Mouse (Mus musculus) embryonic facial prominence, embryonic 11.5 days (tissue): ENCODE data around the gene Gm42906. TPM values are rescaled to one million over a fixed set of nuclear protein-coding genes. Genes with fewer than 3 reads are reported as not detected.

Experiments
- ATAC-seq: fragments of 200-750 bp; cut with Nextera tagmentation; replicated peaks from 2 replicates; pipeline ENCODE4 v1.8.0; 2017; ENCODE audit warnings: low read depth; ENCODE audit not compliant: insufficient number of reproducible peaks, low FRiP score, low TSS enrichment
- DNase-seq: peaks from one replicate; pipeline ENCODE4 v3.0.0-alpha.2; 2015; ENCODE audit warnings: low spot score
- H3K27ac ChIP-seq: fragments of 300-500 bp; sonication (generic); replicated peaks from 2 replicates; pipeline ENCODE4 v1.5.1; 2014; ENCODE audit warnings: mild to moderate bottlenecking, low read depth, low read length, control low read depth
- H3K27me3 ChIP-seq: fragments of 300-500 bp; sonication (generic); 2 replicates; pipeline ENCODE4 v1.6.1; 2014; ENCODE audit warnings: mild to moderate bottlenecking, low read length, moderate library complexity, mixed read lengths; ENCODE audit not compliant: control insufficient read depth, insufficient read depth
- H3K36me3 ChIP-seq: fragments of 300-500 bp; sonication (generic); replicated peaks from 2 replicates; pipeline ENCODE4 v1.6.1; 2014; ENCODE audit warnings: low read depth, mild to moderate bottlenecking, low read length, moderate library complexity, mixed read lengths; ENCODE audit not compliant: control insufficient read depth, insufficient read depth
- H3K4me1 ChIP-seq: fragments of 300-500 bp; sonication (generic); 2 replicates; pipeline ENCODE4 v1.6.1; 2014; ENCODE audit warnings: low read length, mixed read lengths; ENCODE audit not compliant: control insufficient read depth, insufficient read depth
- H3K4me2 ChIP-seq: fragments of 300-500 bp; sonication (generic); 2 replicates; pipeline ENCODE4 v1.6.1; 2014; ENCODE audit warnings: low read depth, mild to moderate bottlenecking, control low read depth, low read length, moderate library complexity
- H3K4me3 ChIP-seq: fragments of 300-500 bp; sonication (generic); 2 replicates; pipeline ENCODE4 v1.5.1; 2014; ENCODE audit warnings: low read depth, low read length, control low read depth
- H3K9ac ChIP-seq: fragments of 300-500 bp; sonication (generic); replicated peaks from 2 replicates; pipeline ENCODE4 v1.6.1; 2014; ENCODE audit warnings: mild to moderate bottlenecking, control low read depth, low read length
- H3K9me3 ChIP-seq: fragments of 300-500 bp; sonication (generic); replicated peaks from 2 replicates; pipeline ENCODE4 v1.6.1; 2016; ENCODE audit warnings: mild to moderate bottlenecking, low read length, inconsistent platforms, mixed read lengths; ENCODE audit not compliant: control insufficient read depth
- whole genome bisulfite sequencing: fragments of 180-500 bp; shearing (Covaris S2); extraction: QIAGEN DNeasy Blood & Tissue Kit; methylation state at CpG from one replicate; pipeline ENCODE4 v1.1.7; 2014; 5-methylcytosine and 5-hydroxymethylcytosine counted together
- polyA plus RNA-seq: library from polyadenylated mRNA; unstranded; fragments of >200 nt; fragmentation: Nextera tagmentation; extraction: Ambion mirVana; gene quantifications from 2 replicates; pipeline ENCODE4 v1.2.1, GENCODE M21; 2014

Gene Gm42906
- polyA plus RNA-seq, 1 experiment from 2014 or later, result not detected

DNA sequence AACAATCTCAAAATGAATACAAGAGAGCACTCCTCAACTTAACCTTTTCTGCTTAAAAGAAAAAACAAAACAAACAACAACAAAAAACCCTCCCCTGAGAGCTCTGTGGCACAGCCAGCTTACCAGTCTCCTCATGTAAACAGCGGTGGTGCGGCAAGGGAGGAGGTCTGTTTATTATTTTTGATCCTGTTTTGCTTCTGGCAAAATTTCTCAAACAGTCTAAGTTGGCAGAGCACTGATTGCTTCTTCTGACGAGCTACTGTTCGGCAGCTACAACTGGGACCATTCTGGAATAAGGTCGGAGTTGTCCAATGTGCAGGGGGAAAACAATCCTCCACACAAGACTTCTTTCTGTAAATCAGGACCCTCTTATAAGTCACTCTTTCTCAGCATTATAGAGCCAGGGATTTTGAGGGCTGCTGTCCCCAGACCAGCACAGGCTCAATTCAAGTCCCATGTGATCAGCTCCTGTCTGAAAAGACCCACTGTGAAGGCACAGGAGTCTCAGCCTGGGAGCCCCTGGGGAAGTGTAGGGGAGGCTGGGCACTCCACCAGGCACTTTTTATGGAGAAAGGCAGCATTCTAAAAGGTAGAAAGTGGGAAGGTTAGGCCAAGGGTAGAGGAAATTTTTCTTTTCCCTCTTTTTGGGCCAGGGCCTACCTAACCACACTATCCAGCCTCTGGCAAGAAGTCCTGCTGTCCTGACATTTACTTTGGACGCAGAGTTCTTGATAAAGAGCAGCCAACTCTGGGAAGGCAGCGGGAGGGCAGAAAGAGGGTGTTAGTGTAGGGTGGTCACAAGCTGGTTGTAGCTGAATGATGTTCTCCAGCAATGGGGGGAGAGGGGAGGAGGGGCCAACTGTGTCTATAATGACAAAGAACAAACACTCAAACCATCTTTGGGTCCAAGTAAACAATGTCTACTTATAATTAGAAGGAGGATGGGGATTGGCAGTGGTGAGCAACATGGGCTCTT lies 253.2 kb downstream of the Gm42906 start:
- H3K27ac ChIP-seq, result no peak overlapping the region
- whole genome bisulfite sequencing, result 52% methylated on average over 7 of the region's 7 CpGs

GRCm38 (mm10) chr5:151173774-151174173 lies 254.2 kb downstream of the Gm42906 start:
- H3K36me3 ChIP-seq, result no peaks in the 10 kb centered on the region
- no peak overlapping the region for H3K4me2 ChIP-seq
- no peaks in the 10 kb centered on the region for H3K9me3 ChIP-seq
- H3K9ac ChIP-seq, result no peak overlapping the region
- H3K27me3 ChIP-seq, result no peaks in the 10 kb centered on the region
- no peak for ATAC-seq
- 82% methylated on average over 1 of the region's 1 CpGs for WGBS
- no peak for DNase-seq
- no peaks in the 10 kb centered on the region; the same call in 1 of the 2 replicates for H3K4me1 ChIP-seq
- H3K4me3 ChIP-seq, result no peak overlapping the region
- H3K27ac ChIP-seq, result no peak overlapping the region

More for the DNA sequence above, 253.2 kb downstream of the Gm42906 start:
- Histone ChIP-seq H3K4me1 (no peaks in the 10 kb centered on the region; the same call in 1 of the 2 replicates), H3K36me3 (no peaks in the 10 kb centered on the region), H3K27me3 (no peaks in the 10 kb centered on the region), H3K4me3 (no peak overlapping the region), H3K9me3 (no peaks in the 10 kb centered on the region), H3K9ac (no peak overlapping the region), H3K4me2 (no peak overlapping the region)
- ATAC-seq (no peak), DNase-seq (no peak)

GRCm38 (mm10) chr5:151170168-151170750 lies 257.7 kb downstream of the Gm42906 start:
- H3K4me3 ChIP-seq, result no peak overlapping the region
- H3K36me3 ChIP-seq, result no peaks in the 10 kb centered on the region
- H3K27ac ChIP-seq, result no peak overlapping the region
- H3K4me1 ChIP-seq, result no peaks in the 10 kb centered on the region; the same call in 1 of the 2 replicates
- H3K9me3 ChIP-seq, result no peaks in the 10 kb centered on the region
- WGBS, result 84% methylated on average over 3 of the region's 3 CpGs
- ATAC-seq (no peak), DNase-seq (no peak)
- no peaks in the 10 kb centered on the region for H3K27me3 ChIP-seq
- no peak overlapping the region for H3K4me2 ChIP-seq
- no peak overlapping the region for H3K9ac ChIP-seq

DNA sequence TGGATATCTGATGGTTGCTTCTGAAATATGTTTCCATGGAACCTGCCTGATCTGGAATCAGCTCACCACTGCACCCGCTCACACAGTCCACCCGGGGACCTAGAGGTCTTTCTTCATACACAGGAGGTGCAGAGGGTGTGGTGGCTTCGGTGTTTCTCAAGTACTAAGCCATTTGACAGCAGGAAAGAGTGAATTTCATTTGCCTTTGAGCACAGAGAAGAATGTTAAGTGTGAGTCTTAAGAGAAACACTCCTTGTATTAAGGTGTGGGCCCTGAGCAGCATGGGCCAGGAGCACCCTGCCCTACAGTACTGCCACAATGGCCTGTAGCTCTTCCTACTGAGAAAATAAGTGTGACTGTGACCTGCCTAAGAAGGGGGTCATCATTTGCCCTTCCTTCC lies 259.8 kb downstream of the Gm42906 start:
- DNase-seq (no peak), ATAC-seq (no peak)
- H3K27ac ChIP-seq, result no peak overlapping the region
- H3K4me3 ChIP-seq, result no peak overlapping the region
- no peaks in the 10 kb centered on the region for H3K4me1 ChIP-seq
- no peak overlapping the region for H3K9ac ChIP-seq
- no peaks in the 10 kb centered on the region for H3K36me3 ChIP-seq
- 94% methylated on average over 3 of the region's 3 CpGs for WGBS
- H3K4me2 ChIP-seq, result no peak overlapping the region
- H3K9me3 ChIP-seq, result no peaks in the 10 kb centered on the region
- no peaks in the 10 kb centered on the region for H3K27me3 ChIP-seq

GRCm38 (mm10) chr5:151167641-151168040 lies 260.3 kb downstream of the Gm42906 start:
- no peak for DNase-seq
- ATAC-seq, result no peak
- Histone ChIP-seq H3K4me1 (no peaks in the 10 kb centered on the region), H3K4me2 (no peak overlapping the region), H3K9ac (no peak overlapping the region), H3K9me3 (no peaks in the 10 kb centered on the region), H3K27me3 (no peaks in the 10 kb centered on the region), H3K36me3 (no peaks in the 10 kb centered on the region), H3K4me3 (no peak overlapping the region), H3K27ac (no peak overlapping the region)
- WGBS, result 89% methylated on average over 6 of the region's 6 CpGs

DNA sequence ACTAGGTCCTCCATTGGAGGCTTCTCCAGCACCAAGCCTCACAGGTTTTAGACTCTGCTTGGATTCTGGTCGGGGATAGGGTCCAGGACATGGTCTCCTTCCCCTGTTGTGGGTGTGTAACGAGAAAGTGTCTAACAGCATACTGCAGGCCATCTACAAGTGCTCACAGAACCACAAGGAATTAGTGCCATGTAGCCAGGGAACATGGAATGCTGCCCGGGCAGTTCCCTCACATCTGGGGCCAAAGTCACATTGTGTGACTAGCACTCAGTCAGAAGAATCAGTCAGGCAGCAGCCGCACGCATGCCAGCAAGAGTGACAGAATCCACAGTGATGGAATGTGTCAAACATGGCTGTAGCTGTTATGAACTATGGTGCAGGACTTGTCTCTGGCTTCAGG lies 261.7 kb downstream of the Gm42906 start:
- WGBS, result 77% methylated on average over 5 of the region's 5 CpGs
- Histone ChIP-seq H3K9me3 (no peaks in the 10 kb centered on the region), H3K4me3 (no peak overlapping the region), H3K4me1 (no peaks in the 10 kb centered on the region), H3K9ac (no peak overlapping the region), H3K36me3 (no peaks in the 10 kb centered on the region), H3K27me3 (no peaks in the 10 kb centered on the region), H3K27ac (no peak overlapping the region), H3K4me2 (no peak overlapping the region)
- DNase-seq, result no peak
- no peak for ATAC-seq

- Histone ChIP-seq H3K36me3 (no peaks in the 10 kb centered on the region), H3K4me3 (no peak overlapping the region), H3K4me2 (no peak overlapping the region), H3K9ac (no peak overlapping the region), H3K9me3 (no peaks in the 10 kb centered on the region), H3K27ac (no peak overlapping the region), H3K27me3 (no peaks in the 10 kb centered on the region), H3K4me1 (no peaks in the 10 kb centered on the region)
- WGBS, result 86% methylated on average over 6 of the region's 6 CpGs
- ATAC-seq, result no peak
- DNase-seq, result no peak
Observed at GRCm38 (mm10) chr5:151165381-151166016, 262.5 kb downstream of the Gm42906 start.
